Mouse (Mus musculus): ENCODE data around the gene Gm39566.

DNA sequence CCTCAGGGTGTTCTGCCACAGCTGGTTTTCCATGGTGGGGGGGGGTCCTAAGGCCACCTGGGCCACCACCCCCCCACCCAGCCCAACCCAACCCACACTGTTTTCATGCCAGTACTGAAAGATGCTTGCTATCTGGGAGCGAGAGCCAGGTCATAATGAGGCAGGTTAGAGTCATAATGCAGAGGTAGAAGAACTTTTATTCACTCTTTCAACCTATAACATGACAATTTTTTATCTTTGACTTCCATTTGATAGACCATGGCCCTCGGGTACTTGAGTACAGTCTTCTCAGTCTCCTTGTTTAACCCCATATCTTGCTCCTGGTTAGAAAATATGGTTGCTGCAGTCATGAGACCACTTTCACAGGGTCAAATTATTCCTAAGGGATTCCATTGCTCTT is 3.3 kb upstream of the Gm39566 start, which contains the start of gene Spem2:
- TF ChIP-seq POLR2A (IDR thresholded peaks at IDR 0.05; ENCODE audit: insufficient read length, low read depth), result no peak
- no peak for TF ChIP-seq USF1 (IDR thresholded peaks at IDR 0.05; ENCODE audit: low read depth)
- TF ChIP-seq MYOG (IDR thresholded peaks at IDR 0.05; ENCODE audit: control insufficient read depth in 1 of 3, insufficient read depth in 1 of 3, insufficient read length in 2 of 3, low read depth in 2 of 3), result no peak
- no peak for TF ChIP-seq CEBPB (IDR thresholded peaks at IDR 0.05; ENCODE audit: insufficient read depth, poor library complexity, severe bottlenecking)
- TF ChIP-seq SRF (IDR thresholded peaks at IDR 0.05; ENCODE audit: control insufficient read depth, insufficient read length, low read depth), result no peak
- no peak for TF ChIP-seq MYOD1 (IDR thresholded peaks at IDR 0.05; ENCODE audit: control insufficient read depth in 1 of 3, insufficient read length in 2 of 3, low read depth in 2 of 3)
- TF ChIP-seq E2F4 (IDR thresholded peaks at IDR 0.05; ENCODE audit: insufficient read depth), result no peak
- TF ChIP-seq MAX (IDR thresholded peaks at IDR 0.05; ENCODE audit: low read depth), result no peak
